Comparison of ENCODE assay signal across 20 mouse cellular contexts in the genomic region with DNA sequence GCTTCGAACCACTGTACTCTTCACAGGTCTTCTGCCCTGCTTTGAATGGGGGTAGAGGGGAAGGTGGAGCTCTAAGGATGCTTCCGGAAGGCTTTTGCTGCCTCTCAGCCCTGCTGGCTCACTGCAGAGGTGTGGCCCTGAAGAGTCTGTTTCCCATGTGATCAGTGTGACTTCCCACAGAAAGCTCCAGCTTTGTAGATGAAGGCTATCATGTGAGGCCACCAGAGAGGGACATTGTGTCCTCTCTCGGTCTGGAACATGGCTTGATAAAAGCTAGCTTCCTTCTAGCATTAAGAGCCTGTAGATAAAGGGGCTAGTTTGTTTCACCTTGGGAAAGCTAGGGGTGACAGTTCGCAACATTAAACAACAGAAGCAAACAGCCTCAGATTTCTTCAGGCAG.
"Had no signal": no experiment of that assay in that cellular context is flagged by ENCODE, and none has a peak within 500 bp of the region (broad histone marks: within the 10 kb centered on the region; RNA-seq: fewer than 3 reads in every experiment).

No protein-coding gene starts in this region.

- H3K27ac ChIP-seq: kidney, postnatal 0 days; layer of hippocampus, adult 2 months; limb, embryonic 10.5 days; limb, embryonic 13.5 days; macrophage; midbrain, embryonic 12.5 days; midbrain, embryonic 15.5 days; neural tube, embryonic 13.5 days; stomach, postnatal 0 days had no signal

- H3K27me3 ChIP-seq: limb, embryonic 13.5 days; midbrain, embryonic 12.5 days; midbrain, embryonic 15.5 days; neural tube, embryonic 13.5 days had no signal

- H3K9ac ChIP-seq: limb, embryonic 13.5 days; lung, embryonic 14.5 days; midbrain, embryonic 12.5 days; midbrain, embryonic 15.5 days; neural tube, embryonic 13.5 days had no signal

- H3K9me3 ChIP-seq: limb, embryonic 10.5 days; limb, embryonic 13.5 days; midbrain, embryonic 12.5 days; midbrain, embryonic 15.5 days; neural tube, embryonic 13.5 days had no signal

- H3K4me1 ChIP-seq: limb, embryonic 10.5 days; limb, embryonic 13.5 days; midbrain, embryonic 12.5 days; midbrain, embryonic 15.5 days; neural tube, embryonic 13.5 days had no signal

- H3K4me2 ChIP-seq: limb, embryonic 13.5 days; lung, embryonic 14.5 days; midbrain, embryonic 12.5 days; midbrain, embryonic 15.5 days; neural tube, embryonic 13.5 days had no signal

- H3K36me3 ChIP-seq: limb, embryonic 10.5 days; limb, embryonic 13.5 days; midbrain, embryonic 12.5 days; midbrain, embryonic 15.5 days; neural tube, embryonic 13.5 days had no signal

- ATAC-seq: lung, postnatal 0 days; midbrain, embryonic 15.5 days had no signal

- H3K4me3 ChIP-seq: layer of hippocampus, adult 2 months; limb, embryonic 10.5 days; limb, embryonic 13.5 days; midbrain, embryonic 12.5 days; midbrain, embryonic 15.5 days; myocyte; neural tube, embryonic 13.5 days had no signal

- DNase-seq: kidney, adult 2 months; kidney, postnatal 25 days; layer of hippocampus, adult 9-11 months; lung, embryonic 14.5 days; right cerebral cortex, adult 18-20 months; right cerebral cortex, postnatal 14 days; right cerebral cortex, postnatal 4 days; thymus, adult 18-20 months; thymus, postnatal 36 days had no signal
